Mouse (Mus musculus): Measurements from ENCODE around the gene Traf7.

The Traf7 gene

DNA sequence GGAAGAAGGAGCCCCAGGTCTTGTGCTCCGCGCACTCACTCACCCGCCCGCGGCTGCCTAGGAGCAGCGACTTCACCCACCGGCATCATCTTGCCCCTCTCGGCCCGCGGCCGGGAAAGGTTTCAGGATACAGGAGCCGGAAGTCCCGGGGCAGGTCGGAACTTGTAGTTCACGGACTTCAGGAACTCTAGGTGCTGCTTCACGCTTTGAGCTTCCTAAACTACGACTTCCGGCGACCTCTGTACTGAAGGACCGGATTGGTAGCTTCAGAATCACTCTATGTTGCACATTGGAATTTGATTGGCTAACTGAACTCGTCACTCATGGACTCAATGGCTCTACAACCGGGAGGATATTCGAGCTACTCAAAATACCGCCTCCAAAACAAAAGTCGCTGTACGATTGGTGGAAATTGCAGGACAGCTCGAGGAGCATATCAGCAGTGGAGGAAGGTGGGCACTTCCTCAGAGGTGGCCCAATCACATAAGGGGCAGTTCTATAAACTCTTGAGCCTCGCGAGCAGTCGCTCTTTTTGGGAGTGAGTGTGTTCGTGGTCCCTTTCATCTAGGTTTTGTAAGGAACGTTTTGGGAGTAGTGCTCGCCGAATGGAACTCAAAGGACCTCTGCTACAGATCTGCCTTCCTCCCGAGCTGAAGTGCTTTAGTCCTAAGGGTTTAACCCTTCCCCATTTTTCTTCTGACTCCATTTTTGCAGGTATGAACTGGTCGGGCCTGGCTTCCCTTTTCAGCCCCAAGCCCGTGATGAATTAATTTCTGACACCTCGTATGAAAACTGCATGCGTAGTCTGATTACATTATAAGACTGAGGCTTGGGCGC, at the start of gene Traf7:
Gene Traf7 (minus strand): TSS at position 216 of the 837 bp plus-strand sequence.
- peak; percentile 99 for DNase-seq (ENCODE audit: low read depth)

DNA sequence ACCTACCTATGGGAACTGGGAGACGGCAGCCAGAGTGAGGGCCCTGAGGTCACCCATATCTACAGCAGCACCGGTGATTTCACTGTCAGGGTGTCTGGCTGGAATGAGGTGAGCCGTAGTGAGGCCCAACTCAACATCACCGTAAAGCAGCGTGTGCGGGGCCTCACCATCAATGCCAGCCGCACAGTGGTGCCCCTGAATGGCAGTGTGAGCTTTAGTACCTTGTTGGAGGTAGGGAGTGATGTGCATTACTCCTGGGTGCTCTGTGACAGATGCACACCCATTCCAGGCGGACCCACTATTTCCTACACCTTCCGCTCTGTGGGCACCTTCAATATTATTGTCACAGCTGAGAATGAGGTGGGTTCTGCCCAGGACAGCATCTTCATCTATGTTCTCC, 46.1 kb upstream of the Traf7 start:
- no peak for DNase-seq (ENCODE audit: low read depth)

DNA sequence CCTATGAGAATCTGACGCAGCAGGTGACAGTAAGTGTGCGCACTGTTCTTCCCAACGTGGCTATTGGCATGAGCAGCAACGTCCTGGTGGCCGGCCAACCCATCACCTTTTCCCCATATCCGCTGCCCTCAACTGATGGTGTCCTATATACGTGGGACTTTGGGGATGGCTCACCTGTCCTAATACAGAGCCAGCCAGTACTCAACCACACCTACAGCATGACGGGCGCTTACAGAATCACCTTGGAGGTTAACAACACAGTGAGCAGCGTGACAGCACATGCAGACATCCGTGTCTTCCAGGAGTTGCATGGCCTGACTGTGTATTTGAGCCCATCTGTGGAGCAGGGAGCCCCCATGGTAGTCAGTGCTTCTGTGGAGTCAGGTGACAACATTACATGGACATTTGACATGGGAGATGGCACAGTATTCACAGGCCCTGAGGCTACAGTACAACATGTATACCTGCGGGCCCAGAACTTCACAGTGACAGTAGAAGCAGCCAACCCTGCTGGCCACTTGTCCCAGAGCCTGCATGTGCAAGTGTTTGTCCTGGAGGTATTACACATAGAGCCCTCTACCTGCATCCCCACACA, 45.0 kb upstream of the Traf7 start:
- no peak for DNase-seq (ENCODE audit: low read depth)

DNA sequence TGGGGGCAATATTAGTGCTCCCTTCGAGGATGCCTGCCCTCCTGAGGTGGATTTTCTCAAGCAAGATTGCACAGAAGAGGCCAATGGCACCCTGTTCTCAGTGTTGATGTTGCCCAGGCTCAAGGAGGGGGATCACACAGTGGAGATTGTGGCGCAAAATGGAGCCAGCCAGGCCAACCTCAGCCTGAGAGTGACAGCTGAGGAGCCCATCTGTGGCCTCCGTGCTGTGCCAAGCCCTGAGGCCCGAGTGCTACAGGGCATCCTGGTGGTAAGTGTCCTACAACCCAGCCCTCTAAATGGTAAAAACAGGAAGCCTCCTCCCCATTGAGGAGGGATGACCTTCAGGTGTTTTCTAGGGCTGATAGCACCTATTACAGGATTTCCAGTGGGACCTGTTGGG, 42.1 kb upstream of the Traf7 start:
- DNase-seq (ENCODE audit: low read depth), result no peak

DNA sequence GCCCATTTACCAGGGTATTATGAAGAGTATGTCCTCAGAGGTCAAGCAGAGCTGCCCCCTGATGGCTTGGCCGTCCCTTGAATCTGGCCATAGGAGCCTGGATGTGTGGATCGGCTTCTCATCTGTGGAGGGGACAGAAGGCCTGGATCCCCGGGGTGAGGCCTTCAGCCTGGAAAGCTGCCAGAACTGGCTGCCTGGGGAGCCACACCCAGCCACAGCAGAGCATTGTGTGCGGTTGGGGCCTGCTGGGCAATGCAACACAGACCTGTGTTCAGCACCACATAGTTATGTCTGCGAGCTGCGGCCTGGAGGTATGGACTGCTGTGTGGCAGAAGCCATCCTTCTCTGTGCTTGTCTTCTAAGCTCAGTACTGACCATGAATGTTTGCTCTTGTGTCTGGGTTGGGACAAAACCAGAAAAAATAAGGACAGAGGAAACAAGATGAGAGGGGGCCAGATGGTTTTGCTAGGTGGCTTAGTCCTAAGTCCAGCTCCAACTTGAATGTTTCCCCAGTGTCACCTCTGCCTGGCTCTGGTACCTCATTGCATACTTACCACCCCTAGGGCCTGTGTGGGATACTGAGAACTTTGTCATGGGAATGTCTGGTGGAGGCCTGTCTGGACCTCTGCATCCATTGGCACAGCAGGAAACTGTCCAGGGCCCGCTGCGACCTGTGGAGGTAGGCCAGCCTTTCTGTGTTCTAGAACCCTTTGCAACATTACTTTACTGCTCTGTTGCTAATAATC, 39.5 kb upstream of the Traf7 start:
- no peak for DNase-seq (ENCODE audit: low read depth)

DNA sequence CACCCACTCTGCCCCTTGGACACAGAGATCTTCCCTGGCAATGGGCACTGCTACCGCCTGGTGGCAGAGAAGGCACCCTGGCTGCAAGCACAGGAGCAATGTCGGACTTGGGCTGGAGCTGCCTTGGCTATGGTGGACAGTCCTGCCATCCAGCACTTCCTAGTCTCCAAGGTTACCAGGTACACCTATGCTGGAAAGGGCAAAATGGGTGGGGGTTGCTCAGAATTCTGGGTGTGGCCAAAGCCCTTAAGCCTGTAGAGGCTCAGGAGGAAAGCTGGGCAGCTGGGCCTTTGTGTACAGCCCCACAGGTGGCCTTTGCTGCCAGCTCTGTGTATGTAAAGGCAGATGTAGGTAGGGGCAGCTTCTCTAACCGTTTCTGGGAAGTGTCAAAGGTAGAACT, 38.1 kb upstream of the Traf7 start:
- DNase-seq (ENCODE audit: low read depth), result no peak

DNA sequence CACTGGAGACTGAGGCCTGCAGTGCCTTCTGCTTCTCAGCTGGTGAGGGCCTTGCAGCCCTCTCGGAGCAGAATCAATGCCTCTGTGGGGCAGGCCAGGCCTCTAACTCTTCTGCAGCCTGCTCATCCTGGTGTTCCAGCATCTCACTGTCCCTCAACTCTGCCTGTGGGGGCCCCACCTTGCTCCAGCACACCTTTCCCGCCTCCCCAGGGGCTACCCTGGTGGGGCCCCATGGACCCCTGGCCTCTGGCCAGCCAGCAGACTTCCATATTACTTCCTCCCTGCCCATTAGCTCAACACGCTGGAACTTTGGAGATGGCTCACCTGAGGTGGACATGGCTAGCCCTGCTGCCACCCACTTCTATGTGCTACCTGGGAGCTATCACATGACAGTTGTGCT, 37.4 kb upstream of the Traf7 start:
- no peak for DNase-seq (ENCODE audit: low read depth)

DNA sequence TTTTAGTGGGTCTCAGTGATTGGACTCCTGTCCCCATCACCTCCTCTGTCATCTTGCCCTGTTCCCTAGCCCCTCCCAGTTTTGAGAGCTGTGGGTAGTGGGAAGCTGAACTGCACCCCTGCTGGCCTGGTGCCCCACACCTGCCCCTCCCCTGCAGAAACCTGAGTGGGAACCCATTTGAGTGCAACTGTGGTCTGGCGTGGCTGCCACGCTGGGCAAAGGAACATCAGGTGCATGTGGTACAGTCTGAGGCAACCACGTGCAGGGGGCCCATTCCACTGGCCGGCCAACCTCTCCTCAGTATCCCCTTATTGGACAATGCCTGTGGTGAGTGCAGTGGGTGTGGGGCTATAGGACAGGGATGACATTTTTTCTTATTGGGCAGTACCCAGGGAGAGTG, 36.7 kb upstream of the Traf7 start:
- DNase-seq (ENCODE audit: low read depth), result no peak

DNA sequence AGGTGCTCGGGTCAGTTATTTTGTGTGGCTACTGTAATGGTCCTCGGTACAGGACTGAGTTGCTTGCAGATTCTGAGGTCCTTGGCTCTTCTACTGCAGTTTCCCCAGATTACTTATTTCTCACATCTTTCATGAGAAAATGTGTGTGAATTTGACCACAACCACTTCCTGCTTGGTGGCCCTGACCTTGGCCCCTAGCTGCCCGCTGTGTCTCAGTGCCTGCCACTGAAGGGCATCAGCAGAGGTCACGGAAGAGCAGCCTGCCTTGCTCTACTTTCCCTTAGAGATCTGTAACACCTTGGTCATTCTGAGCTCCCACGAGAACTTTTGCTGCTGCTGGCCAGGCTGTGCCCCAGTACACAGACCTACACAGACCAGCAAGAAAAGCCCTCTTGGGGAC, 35.9 kb upstream of the Traf7 start:
- no peak for DNase-seq (ENCODE audit: low read depth)

DNA sequence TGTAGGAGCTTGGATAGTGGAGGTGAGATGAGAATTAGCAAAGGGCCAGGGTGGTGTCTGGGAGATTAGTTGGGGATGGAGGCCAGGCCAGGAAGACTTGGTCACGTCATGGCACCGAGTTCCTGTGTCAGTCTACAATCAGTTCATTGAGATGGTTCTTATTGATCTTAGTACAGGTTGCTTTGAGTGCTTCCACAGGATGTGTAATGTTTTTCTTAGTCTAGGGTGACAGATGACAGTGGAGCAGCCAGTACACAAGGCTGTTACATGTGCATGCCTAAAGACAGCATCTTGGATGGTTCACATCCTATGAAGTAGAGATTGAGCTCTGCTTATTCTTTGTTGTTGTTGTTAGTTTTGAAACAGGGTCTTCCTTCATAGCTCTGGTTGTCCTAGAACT, 33.9 kb upstream of the Traf7 start:
- no peak for DNase-seq (ENCODE audit: low read depth)

DNA sequence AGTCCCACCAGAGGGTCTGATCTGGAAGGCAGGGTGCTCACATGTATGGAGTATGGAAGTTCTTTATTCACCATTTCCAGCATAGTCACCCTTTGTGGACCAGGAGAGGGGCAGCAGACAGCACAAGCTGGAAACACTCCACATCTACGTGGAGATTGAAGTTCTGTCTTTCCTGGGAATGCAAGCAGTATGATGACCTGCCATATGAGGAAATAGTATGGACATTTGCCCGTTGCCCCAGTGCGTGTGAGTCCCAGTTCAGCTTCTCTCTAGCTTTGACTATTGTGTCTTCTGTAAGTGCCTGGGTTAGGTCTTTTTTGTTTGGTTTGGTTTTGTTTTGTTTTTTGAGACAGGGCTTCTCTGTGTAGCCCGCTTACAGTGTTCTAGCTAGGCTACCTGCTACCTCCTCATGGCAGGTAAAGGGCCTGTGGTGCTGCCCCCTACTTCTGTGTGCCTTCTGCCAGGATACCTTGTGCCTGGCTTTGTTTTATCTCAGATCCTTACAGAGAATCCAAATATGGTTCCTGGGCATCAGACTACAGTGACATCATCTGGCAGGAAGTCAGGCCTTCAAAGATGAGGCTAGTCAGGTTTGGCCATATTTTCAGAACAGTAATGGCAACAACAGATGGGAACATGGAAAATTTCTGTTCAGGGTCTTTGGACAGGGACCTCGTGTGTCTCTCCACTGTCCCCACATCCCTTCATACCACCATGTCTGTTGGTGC, 32.7 kb upstream of the Traf7 start:
- no peak for DNase-seq (ENCODE audit: low read depth)

DNA sequence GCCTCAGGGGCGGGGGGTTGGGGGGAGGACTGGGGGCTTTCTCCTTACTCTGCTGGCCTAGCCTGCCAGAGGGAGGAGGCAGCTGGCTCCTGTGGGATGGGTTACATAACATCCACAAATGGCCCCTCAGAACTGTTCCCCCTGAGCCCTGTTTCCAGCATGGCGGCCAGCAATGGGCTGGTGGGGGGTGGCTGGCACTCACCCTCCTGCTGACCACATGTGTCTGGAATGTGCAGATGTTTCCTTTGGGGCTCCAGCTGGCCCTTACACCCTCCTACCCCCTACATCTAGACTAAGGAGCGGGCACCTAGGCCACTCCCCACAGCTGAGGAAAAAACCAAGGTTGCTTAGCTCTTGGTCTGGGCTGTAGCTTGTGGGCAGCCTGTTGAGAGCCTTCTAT, 31.4 kb upstream of the Traf7 start:
- no peak for DNase-seq (ENCODE audit: low read depth)

DNA sequence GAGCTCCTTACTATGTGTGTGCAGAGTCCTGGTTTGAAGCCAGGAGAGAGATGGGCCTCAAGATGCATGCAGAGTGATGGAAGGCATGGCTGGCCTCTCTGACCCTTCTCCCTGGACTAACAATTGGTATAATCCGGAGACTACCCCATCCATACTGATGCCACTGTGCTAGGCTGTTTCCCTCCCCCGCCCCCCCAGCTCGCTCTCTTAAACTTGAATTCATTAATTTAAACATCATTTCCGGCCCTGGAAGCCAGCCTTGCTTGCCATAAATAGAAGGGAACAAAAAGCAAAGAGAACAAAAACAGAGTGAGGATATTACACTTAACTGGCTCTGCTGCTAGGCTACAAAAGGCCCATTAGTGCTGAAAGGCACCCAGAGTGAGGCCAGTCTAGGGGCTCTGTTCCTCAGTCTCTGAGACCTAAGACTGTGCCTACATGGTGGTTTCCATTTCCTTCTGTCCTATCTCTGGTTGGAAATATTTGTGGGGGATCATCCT, 30.9 kb upstream of the Traf7 start:
- no peak for DNase-seq (ENCODE audit: low read depth)

DNA sequence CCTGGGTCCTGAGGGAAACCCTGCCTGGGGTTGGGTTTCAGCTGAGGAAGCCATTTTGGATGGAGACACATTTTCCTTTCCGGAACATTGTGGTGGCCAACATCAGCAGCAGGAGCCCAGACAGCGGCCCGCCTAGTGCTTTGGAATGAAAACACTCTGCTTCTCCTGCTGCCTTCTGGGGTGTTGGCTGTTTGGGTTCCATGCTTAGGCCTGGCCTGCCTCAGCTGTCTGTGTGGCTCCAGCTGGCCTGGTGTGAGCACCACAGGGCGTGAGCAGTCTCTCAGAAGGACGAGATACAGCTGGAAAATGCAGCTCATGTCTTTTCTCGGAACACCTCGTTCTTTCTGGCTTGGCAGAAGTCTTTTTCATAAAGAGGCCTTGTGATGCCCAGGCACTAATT, 29.4 kb upstream of the Traf7 start:
- no peak for DNase-seq (ENCODE audit: low read depth)

DNA sequence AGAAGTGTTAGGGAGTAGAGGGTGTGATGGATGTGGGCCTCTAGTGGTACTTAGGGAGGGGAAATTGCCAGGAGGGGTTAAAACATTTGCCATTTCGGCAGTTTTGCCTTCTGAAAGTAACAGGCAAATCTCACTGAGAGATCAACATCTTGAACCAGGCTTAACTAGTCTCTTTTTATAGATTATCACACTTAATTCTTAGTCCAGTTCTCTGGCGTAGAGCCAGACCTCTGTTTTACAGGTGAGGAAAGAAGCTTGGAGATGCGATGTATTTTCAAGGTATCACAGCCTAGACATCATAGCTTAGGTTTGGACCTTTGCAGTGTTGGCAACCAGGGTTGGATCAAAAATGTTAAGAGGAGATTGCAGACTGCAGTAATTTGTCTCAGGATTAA, 23.3 kb upstream of the Traf7 start:
- DNase-seq (ENCODE audit: low read depth), result no peak

DNA sequence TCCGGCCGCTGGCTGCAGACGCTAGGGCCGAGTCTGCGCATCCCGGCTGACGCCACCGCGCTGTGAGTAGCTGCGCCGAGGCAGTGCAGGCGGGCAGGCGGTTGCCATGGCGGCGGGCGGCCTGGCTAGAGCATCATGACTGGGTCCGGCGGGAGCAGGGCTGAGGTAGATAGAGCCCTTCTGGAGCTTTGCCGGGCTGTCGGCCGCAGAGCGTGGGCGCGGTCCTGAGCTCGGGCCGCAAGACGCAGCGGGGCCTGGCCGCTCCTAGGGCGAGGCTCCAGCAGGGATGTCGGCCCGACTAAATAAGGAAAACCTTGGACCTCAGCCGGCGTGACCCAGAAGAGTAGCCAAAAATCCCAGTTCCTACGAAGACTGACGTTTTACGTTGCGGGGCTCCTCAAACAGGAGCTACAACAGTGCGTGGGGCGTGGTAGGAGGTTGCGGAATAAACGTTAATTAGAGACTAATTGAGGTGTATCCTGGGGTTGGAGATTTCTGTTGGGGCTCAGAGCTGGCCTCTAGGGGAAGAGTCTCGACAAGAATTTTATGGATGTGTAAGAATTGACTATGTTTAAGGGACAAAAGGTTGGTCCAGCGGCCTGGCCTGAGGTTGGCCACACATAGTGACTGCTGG, 22.8 kb upstream of the Traf7 start:
- DNase-seq (ENCODE audit: low read depth), result no peak

DNA sequence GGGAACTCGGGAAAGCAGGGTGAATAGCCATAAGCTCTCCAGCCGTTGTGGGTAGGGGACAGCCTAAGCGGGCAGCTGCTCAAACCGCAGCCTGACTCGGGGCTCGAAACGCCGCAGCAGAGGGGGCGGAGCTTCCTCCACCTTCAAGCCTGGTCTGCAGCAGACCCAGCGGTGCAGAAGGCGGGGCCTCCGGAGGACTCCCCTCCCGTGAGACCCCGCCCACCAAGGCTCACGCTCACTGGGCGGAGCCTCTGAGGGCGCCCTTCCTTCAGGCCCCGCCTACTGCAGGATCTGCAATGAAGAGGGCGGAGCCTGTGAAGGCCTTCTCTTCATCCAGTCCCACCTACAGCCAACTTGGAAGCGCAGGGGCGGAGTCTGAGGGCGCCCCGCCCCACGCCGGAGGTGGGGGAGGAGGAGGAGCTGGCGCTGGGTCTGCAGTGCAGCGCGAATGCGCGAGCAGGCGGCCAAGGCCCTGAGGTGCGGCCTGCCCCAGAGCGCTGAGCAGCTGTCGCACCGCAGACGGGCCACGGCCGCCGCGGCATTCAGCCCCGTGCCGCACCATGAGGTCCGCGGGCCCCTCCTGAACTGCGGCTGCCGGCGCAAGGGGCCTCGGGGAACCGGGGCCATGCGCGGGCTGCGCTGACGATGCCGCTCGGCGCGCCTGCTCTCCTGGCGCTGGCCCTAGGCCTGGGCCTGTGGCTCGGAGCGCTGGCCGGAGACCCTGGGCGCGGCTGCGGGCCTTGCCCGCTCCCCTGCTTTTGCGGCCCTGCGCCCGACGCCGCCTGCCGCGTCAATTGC, 22.1 kb upstream of the Traf7 start, which contains the start of gene Pkd1:
Gene Pkd1 (plus strand): TSS at position 217 of the 798 bp plus-strand sequence.
- peak; percentile 100 for DNase-seq (ENCODE audit: low read depth)

DNA sequence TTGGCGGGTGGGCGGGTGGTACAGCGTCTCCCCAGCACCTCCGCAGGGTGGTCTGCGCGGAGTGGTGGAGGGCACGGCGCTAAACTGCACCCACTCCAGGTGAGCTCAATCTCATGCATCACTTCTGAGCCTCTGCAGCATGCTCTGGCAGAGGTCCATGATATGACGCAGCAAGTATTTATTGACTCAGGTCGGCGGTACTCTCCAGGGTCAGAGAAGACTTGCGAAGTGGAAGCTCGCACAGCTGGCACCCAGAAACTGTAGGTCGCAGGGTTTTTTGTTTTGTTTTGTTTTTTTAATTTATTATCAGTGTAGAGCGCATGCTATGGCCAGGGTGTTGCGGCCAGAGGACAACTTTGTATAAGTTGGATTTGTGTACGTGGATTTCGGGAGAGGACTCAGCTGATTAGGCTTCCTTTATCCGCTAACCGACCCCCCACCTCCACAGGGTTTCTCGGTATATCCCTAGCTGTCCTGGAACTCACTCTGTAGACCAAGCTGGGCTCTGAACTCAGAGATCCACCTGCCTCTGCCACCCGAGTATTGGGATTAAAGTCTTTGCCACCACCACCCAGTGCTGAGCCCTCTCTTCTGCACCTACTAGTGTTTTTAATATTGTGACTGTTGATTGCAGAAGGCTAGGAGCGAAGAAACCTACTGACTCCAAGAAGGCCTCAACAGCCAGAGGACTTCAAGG, 21.3 kb upstream of the Traf7 start:
- peak; percentile 53 for DNase-seq (ENCODE audit: low read depth)

DNA sequence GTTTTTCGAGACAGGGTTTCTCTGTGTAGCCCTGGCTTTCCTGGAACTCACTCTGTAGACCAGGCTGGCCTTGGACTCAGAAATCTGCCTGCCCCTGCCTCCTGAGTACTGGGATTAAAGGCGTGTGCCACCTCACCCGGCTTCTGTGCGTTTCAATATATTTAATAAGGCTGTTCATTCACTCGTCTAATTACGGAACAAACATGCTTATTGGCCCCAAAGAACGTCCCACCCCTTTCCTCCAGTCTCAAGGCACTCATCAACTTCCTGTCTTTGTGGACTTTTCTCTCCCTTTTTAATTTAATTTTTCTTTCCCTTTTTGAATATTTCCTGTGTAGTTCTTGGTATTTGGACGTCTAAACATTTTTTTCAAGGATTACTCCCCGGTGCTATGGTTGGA, 20.7 kb upstream of the Traf7 start:
- no peak for DNase-seq (ENCODE audit: low read depth)

DNA sequence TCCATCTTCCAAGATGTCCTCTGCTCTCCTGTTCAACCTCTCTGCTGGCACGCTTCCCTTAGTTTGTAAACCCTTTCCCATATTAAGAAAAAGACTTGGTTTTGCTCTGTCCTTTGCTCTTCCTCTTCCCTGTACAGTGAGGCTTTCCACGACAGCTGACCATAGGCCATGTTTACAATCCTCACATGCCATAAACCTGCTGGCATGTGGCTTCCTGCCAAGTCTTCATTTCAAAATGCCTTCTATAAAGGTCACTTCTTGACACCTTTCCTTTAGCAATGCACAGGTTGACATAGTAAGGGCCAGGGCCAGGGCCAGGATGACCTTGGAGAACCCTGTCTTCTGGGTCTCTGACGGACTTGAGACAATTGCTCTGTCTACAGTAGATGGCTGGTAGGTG, 18.5 kb upstream of the Traf7 start:
- DNase-seq (ENCODE audit: low read depth), result no peak

Data from c-Kit-positive CD71-negative TER-119-negative erythroid progenitor cells, embryonic 14.5 days (primary cell).